In genomic region chr11:116186360-116186759, GRCm38 (mm10) we compare ENCODE assay signal across 13 mouse cellular contexts. TPM values are rescaled to one million over a fixed set of nuclear protein-coding genes. Genes with fewer than 3 reads are reported as not detected.
DNase-seq lines count a peak whose midpoint lies in the region; ATAC-seq and TF ChIP-seq lines count a peak whose summit lies in the region.
"Had no signal": no experiment of that assay in that cellular context is flagged by ENCODE, and none has a peak within 500 bp of the region (broad histone marks: within the 10 kb centered on the region; RNA-seq: fewer than 3 reads in every experiment).

No protein-coding gene starts in this region.

- H3K4me2 ChIP-seq in forebrain, embryonic 15.5 days (replicated peaks) = no peak overlapping the region
- no peak overlapping the region for H3K4me2 ChIP-seq in forebrain, embryonic 12.5 days
- no peak overlapping the region for H3K4me2 ChIP-seq in kidney, embryonic 15.5 days
- no peak overlapping the region for H3K4me2 ChIP-seq in limb, embryonic 15.5 days
- H3K4me2 ChIP-seq: heart, embryonic 11.5 days; intestine, embryonic 15.5 days had no signal

- H3K27ac ChIP-seq in forebrain, embryonic 15.5 days (replicated peaks) = 0 out of 2 replicates have a peak overlapping the region, but pooled peaks have one; percentile 16
- no peak overlapping the region for H3K27ac ChIP-seq in forebrain, embryonic 12.5 days
- H3K27ac ChIP-seq in kidney, embryonic 15.5 days = 0 out of 2 replicates have a peak overlapping the region, but pooled peaks have one; percentile 18
- peak overlapping the region; percentile 80 for H3K27ac ChIP-seq in limb, embryonic 15.5 days
- H3K27ac ChIP-seq: intestine, embryonic 15.5 days had no signal

- H3K9ac ChIP-seq in forebrain, embryonic 15.5 days (replicated peaks) = no peak overlapping the region
- H3K9ac ChIP-seq in forebrain, embryonic 12.5 days = no peak overlapping the region
- H3K9ac ChIP-seq in kidney, embryonic 15.5 days = no peak overlapping the region
- no peak overlapping the region for H3K9ac ChIP-seq in limb, embryonic 15.5 days
- H3K9ac ChIP-seq: intestine, embryonic 15.5 days had no signal

- 82% methylated on average over 11 of the region's 11 CpGs for WGBS in forebrain, embryonic 15.5 days
- 86% methylated on average over 11 of the region's 11 CpGs for WGBS in forebrain, embryonic 12.5 days
- 88% methylated on average over 11 of the region's 11 CpGs for WGBS in kidney, embryonic 15.5 days
- WGBS in limb, embryonic 15.5 days = 86% methylated on average over 11 of the region's 11 CpGs

- TF ChIP-seq POLR2A in brain, embryonic 14.5 days (IDR thresholded peaks at IDR 0.05; ENCODE audit: borderline replicate concordance, extremely low read depth, insufficient read depth, insufficient read length, poor library complexity, severe bottlenecking) = no peak

- no peak overlapping the region for H3K4me3 ChIP-seq in forebrain, embryonic 15.5 days
- H3K4me3 ChIP-seq in forebrain, embryonic 12.5 days (replicated peaks) = no peak overlapping the region
- no peak overlapping the region for H3K4me3 ChIP-seq in kidney, embryonic 15.5 days (replicated peaks)
- no peak overlapping the region for H3K4me3 ChIP-seq in limb, embryonic 15.5 days
- H3K4me3 ChIP-seq: intestine, embryonic 15.5 days had no signal

- peaks cover 34% of the 10 kb centered on the region for H3K36me3 ChIP-seq in forebrain, embryonic 15.5 days
- H3K36me3 ChIP-seq in forebrain, embryonic 12.5 days (replicated peaks) = peaks cover 46% of the 10 kb centered on the region
- H3K36me3 ChIP-seq in kidney, embryonic 15.5 days = peaks cover 79% of the 10 kb centered on the region
- H3K36me3 ChIP-seq in limb, embryonic 15.5 days = peaks cover 73% of the 10 kb centered on the region

- no peaks in the 10 kb centered on the region for H3K9me3 ChIP-seq in forebrain, embryonic 15.5 days
- no peaks in the 10 kb centered on the region for H3K9me3 ChIP-seq in forebrain, embryonic 12.5 days
- H3K9me3 ChIP-seq in kidney, embryonic 15.5 days (replicated peaks) = no peaks in the 10 kb centered on the region
- H3K9me3 ChIP-seq in limb, embryonic 15.5 days = no peaks in the 10 kb centered on the region
- H3K9me3 ChIP-seq: intestine, embryonic 15.5 days had no signal

- peaks cover 15% of the 10 kb centered on the region for H3K4me1 ChIP-seq in forebrain, embryonic 15.5 days
- peaks cover 8% of the 10 kb centered on the region for H3K4me1 ChIP-seq in forebrain, embryonic 12.5 days
- H3K4me1 ChIP-seq in kidney, embryonic 15.5 days = 0 out of 2 replicates have a peak, but pooled peaks cover 2% of the 10 kb centered on the region
- H3K4me1 ChIP-seq in limb, embryonic 15.5 days = 0 out of 2 replicates have a peak, but pooled peaks cover 13% of the 10 kb centered on the region
- H3K4me1 ChIP-seq: intestine, embryonic 15.5 days had no signal

- H3K27me3 ChIP-seq in forebrain, embryonic 15.5 days = no peaks in the 10 kb centered on the region
- H3K27me3 ChIP-seq in forebrain, embryonic 12.5 days = no peaks in the 10 kb centered on the region
- no peaks in the 10 kb centered on the region for H3K27me3 ChIP-seq in kidney, embryonic 15.5 days
- H3K27me3 ChIP-seq in limb, embryonic 15.5 days = no peaks in the 10 kb centered on the region
- H3K27me3 ChIP-seq: intestine, embryonic 15.5 days had no signal

- no peak for TF ChIP-seq CTCF in brain, embryonic 14.5 days (IDR thresholded peaks at IDR 0.05; ENCODE audit: borderline replicate concordance, extremely low read depth, insufficient read depth, insufficient read length)

- ATAC-seq in forebrain, embryonic 15.5 days (replicated peaks) = no peak
- no peak for ATAC-seq in forebrain, embryonic 12.5 days (ENCODE audit: low FRiP score)
- ATAC-seq in kidney, embryonic 15.5 days (replicated peaks; ENCODE audit: low FRiP score) = no peak
- ATAC-seq in limb, embryonic 15.5 days (ENCODE audit: insufficient number of reproducible peaks, low FRiP score, low TSS enrichment, low read depth) = no peak
- ATAC-seq: intestine, embryonic 15.5 days had no signal

- DNase-seq in kidney, postnatal 36 days = no peak
- peak; percentile 19 for DNase-seq in brain, embryonic 14.5 days (ENCODE audit: low read depth)
- no peak for DNase-seq in testis, postnatal 14 days (ENCODE audit: low spot score)
- no peak for DNase-seq in cerebellum, adult 9-10 months
- DNase-seq: kidney, postnatal 14 days; layer of hippocampus, postnatal 36 days; liver had no signal

RNA-seq across cellular contexts. Expression of gene Ten1, which starts 12.3 kb away (rescaled TPM):
- polyA plus RNA-seq in forebrain, embryonic 15.5 days (2015; fragmentation: Nextera tagmentation; extraction: Ambion mirVana) = 81.5 and 91.7 TPM in 2 replicates
- polyA plus RNA-seq in forebrain, embryonic 12.5 days (2016; fragmentation: Nextera tagmentation; extraction: Ambion mirVana) = 55.9 and 57.4 TPM in 2 replicates
- 75.6 and 79.4 TPM in 2 replicates for polyA plus RNA-seq in kidney, embryonic 15.5 days (2015; fragmentation: Nextera tagmentation; extraction: Ambion mirVana)
- 55.6 and 64.5 TPM in 2 replicates for polyA plus RNA-seq in brain, embryonic 14.5 days (2012; rRNA removed)
- 80.8 and 86.6 TPM in 2 replicates for polyA plus RNA-seq in limb, embryonic 15.5 days (2015; fragmentation: Nextera tagmentation; extraction: Ambion mirVana)

RNA-seq across cellular contexts. Expression of gene Acox1, which starts 12.5 kb away (rescaled TPM):
- 51.3 and 54.5 TPM in 2 replicates for polyA plus RNA-seq in forebrain, embryonic 15.5 days (2015; fragmentation: Nextera tagmentation; extraction: Ambion mirVana)
- 36.0 and 36.8 TPM in 2 replicates for polyA plus RNA-seq in forebrain, embryonic 12.5 days (2016; fragmentation: Nextera tagmentation; extraction: Ambion mirVana)
- 32.6 and 35.9 TPM in 2 replicates for polyA plus RNA-seq in kidney, embryonic 15.5 days (2015; fragmentation: Nextera tagmentation; extraction: Ambion mirVana)
- polyA plus RNA-seq in brain, embryonic 14.5 days (2012; rRNA removed) = 72.1 and 78.9 TPM in 2 replicates
- polyA plus RNA-seq in limb, embryonic 15.5 days (2015; fragmentation: Nextera tagmentation; extraction: Ambion mirVana) = 31.3 and 32.0 TPM in 2 replicates

RNA-seq across cellular contexts. Expression of gene Fbf1, which starts 18.4 kb away (rescaled TPM):
- 71.4 and 73.5 TPM in 2 replicates for polyA plus RNA-seq in forebrain, embryonic 15.5 days (2015; fragmentation: Nextera tagmentation; extraction: Ambion mirVana)
- polyA plus RNA-seq in forebrain, embryonic 12.5 days (2016; fragmentation: Nextera tagmentation; extraction: Ambion mirVana) = 80.8 and 85.2 TPM in 2 replicates
- polyA plus RNA-seq in kidney, embryonic 15.5 days (2015; fragmentation: Nextera tagmentation; extraction: Ambion mirVana) = 37.4 and 41.4 TPM in 2 replicates
- 144 and 153 TPM in 2 replicates for polyA plus RNA-seq in brain, embryonic 14.5 days (2012; rRNA removed)
- 36.4 and 38.3 TPM in 2 replicates for polyA plus RNA-seq in limb, embryonic 15.5 days (2015; fragmentation: Nextera tagmentation; extraction: Ambion mirVana)

RNA-seq across cellular contexts. Expression of gene Mrpl38, which starts 47.7 kb away (rescaled TPM):
- 77.7 and 78.5 TPM in 2 replicates for polyA plus RNA-seq in forebrain, embryonic 15.5 days (2015; fragmentation: Nextera tagmentation; extraction: Ambion mirVana)
- 89.6 and 90.5 TPM in 2 replicates for polyA plus RNA-seq in forebrain, embryonic 12.5 days (2016; fragmentation: Nextera tagmentation; extraction: Ambion mirVana)
- polyA plus RNA-seq in kidney, embryonic 15.5 days (2015; fragmentation: Nextera tagmentation; extraction: Ambion mirVana) = 102 and 112 TPM in 2 replicates
- 31.8 and 38.6 TPM in 2 replicates for polyA plus RNA-seq in brain, embryonic 14.5 days (2012; rRNA removed)
- polyA plus RNA-seq in limb, embryonic 15.5 days (2015; fragmentation: Nextera tagmentation; extraction: Ambion mirVana) = 83.9 and 85.5 TPM in 2 replicates

RNA-seq across cellular contexts. Expression of gene Evpl, which starts 51.5 kb away (rescaled TPM):
- polyA plus RNA-seq in forebrain, embryonic 15.5 days (2015; fragmentation: Nextera tagmentation; extraction: Ambion mirVana) = 0.19 and 0.33 TPM in 2 replicates
- polyA plus RNA-seq in forebrain, embryonic 12.5 days (2016; fragmentation: Nextera tagmentation; extraction: Ambion mirVana) = 0.61 and 0.65 TPM in 2 replicates
- 2.8 and 2.9 TPM in 2 replicates for polyA plus RNA-seq in kidney, embryonic 15.5 days (2015; fragmentation: Nextera tagmentation; extraction: Ambion mirVana)
- polyA plus RNA-seq in brain, embryonic 14.5 days (2012; rRNA removed) = 0.67 and 0.96 TPM in 2 replicates
- polyA plus RNA-seq in limb, embryonic 15.5 days (2015; fragmentation: Nextera tagmentation; extraction: Ambion mirVana) = 43.2 and 46.4 TPM in 2 replicates
